Mouse (Mus musculus): ENCODE data around the gene Nupl2.
A peak's percentile ranks its signal among the peaks of the same experiment; 100 is the strongest.

- TF ChIP-seq EP300 (IDR thresholded peaks at IDR 0.05; ENCODE audit: low read depth), result no peak
- peak; percentile 35 for TF ChIP-seq CTCF (IDR thresholded peaks at IDR 0.05; ENCODE audit: low read depth)
Observed at GRCm38 (mm10) chr5:24167263-24167662, 2.5 kb downstream of the Nupl2 start.
